Mouse (Mus musculus) T-helper 1 cell (primary cell): ENCODE measurements around the gene Gm49340.
"Not testable (repeated sequence)": the region's sequence is repeated elsewhere in the genome, so short reads cannot be mapped to it uniquely, and the experiment has no call there.

Experiments used
- in situ Hi-C: fragments of 300-600 bp; cut with MboI, MseI; formaldehyde crosslinking; loops from one replicate; pipeline ENCODE4 v1.15.1; 2025; ENCODE audit warnings: high pct_unique_total_duplicates

Gene Gm49340

GRCm38 (mm10) chr11:73329442-73329841, at the start of gene Gm49340, which contains the start of the genes Aspa and Spata22:
Gm49340 (plus strand) TSS chr11:73329741.
Aspa (minus strand) TSS chr11:73329596.
Spata22 (plus strand) TSS chr11:73329741.
- in situ Hi-C loops = no loop called here

DNA sequence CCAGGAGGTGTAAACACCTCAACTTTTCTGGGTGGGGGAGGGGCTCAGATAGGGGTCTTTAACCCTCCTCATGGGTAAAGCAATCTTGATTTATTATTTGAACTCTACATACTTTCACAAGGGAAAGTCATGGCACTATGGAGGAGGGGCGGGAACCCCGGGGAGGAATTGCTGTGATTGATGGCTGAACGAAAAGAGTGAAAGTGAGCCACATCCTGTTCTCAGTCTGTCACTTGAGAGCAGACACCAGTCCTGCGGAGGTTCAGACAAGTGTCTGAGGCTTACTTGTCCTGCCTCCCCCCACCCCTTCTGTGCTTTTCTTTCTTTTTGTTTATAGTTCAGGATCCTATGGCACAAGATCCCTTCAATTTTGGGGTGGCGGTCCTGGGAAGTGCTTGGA, 48.8 kb upstream of the Gm49340 start:
- in situ Hi-C loops = no loop called here

- in situ Hi-C loops = no loop called here
Observed at GRCm38 (mm10) chr11:73281528-73282027, 48.0 kb upstream of the Gm49340 start.

GRCm38 (mm10) chr11:73283369-73283768, 46.2 kb upstream of the Gm49340 start:
- in situ Hi-C loops = no loop called here

DNA sequence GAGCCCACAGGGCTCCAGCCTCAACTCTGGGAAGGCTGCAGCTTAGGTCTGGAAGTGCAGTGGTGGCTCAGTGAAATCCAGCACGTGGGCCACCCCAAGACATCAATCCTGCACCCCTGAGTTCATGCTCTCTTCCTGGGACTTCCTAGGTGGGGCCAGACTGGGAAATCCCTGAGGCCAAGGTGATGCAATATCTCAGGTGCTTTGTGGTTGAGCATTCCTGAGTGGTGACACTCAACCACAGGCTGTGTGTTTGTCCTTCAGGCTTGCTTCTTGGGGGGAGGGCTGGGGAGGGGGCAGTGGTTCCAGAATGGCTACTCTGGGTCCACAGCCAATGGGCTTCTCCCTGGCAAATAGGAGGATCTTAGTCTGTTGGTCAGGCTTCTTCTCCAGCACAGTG, 45.6 kb upstream of the Gm49340 start:
- in situ Hi-C loops = no loop called here

GRCm38 (mm10) chr11:73284351-73284750, 45.2 kb upstream of the Gm49340 start:
- in situ Hi-C loops = no loop called here

DNA sequence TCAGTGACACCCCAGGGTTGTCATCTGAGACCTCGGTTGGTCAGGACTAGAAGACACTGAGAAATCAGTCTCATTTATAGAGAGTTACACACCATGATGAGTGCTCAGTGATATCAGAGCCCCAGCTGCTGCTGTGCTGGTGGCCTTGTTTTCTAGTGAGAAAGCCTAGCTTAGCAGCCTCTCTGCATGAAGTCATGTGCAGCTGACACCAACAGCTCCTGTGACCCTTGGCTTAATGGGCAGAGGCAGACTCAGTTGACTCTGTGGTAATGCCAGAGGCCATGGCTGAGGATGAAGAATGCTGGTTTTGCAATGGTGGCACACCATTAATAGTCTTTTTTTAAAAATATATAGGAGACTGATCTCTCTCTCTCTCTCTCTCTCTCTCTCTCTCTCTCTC, 39.9 kb upstream of the Gm49340 start:
- in situ Hi-C loops = no loop called here

DNA sequence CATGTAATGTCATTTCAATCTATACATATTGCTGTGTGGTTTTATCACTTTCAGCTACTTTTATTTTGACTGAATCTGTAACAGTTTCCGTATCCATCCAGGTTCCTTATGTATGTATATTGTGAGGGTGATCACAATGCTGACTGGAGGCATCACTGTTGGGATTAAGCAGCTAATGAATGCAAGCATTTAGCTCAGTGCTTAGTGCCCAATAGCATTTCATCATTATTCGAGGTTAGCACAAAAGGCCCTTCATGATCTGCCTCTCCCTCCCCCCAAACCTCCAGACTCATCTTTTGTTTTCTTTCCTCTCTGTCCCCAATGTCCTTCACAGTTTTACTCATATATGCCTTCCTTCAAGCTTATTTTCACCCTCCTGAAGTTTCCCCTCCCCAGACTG, 26.4 kb upstream of the Gm49340 start:
- in situ Hi-C loops = no loop called here

DNA sequence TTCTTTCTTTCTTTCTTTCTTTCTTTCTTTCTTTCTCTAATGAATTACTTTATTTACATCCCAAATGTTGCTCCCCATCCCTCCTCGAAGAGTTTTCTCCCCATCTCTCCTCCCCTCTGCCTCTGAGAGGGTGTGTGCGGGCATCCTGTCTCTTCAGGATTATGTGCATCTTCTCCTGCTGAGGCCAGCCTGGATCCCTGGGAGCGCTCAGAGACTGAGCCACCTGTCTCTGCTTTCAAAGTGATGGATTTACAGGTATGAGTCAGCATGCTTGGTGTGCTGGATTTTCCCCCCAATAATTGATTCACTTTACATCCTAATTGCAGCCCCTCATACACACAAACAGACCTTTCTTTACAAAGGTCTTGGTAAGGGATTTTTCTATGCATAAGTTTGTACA, 13.6 kb upstream of the Gm49340 start:
- in situ Hi-C loops = no loop called here

GRCm38 (mm10) chr11:73318581-73318980, 11.0 kb upstream of the Gm49340 start:
- in situ Hi-C loops = not testable (repeated sequence)

DNA sequence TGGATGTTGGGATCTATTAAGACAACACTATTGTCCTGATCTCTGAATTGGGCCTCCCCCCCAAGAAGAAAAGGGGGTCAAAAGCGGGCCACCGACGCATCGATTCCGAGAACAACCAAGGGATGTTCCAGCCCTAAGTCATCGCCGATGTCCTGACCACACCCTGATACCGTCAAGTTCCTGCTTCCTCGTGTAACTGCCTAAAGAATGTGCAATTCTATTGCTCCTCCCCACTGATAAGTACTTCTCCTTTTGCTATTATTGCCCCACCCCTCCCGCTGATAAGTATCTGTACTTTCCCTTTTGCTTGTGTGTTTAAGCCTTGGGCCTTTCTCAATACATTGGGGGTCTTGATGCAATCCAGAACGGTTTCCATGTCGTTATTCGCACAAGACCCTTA, 8.5 kb upstream of the Gm49340 start:
- in situ Hi-C loops = not testable (repeated sequence)

- in situ Hi-C loops = no loop called here
Observed at GRCm38 (mm10) chr11:73323906-73324830, 5.4 kb upstream of the Gm49340 start.

DNA sequence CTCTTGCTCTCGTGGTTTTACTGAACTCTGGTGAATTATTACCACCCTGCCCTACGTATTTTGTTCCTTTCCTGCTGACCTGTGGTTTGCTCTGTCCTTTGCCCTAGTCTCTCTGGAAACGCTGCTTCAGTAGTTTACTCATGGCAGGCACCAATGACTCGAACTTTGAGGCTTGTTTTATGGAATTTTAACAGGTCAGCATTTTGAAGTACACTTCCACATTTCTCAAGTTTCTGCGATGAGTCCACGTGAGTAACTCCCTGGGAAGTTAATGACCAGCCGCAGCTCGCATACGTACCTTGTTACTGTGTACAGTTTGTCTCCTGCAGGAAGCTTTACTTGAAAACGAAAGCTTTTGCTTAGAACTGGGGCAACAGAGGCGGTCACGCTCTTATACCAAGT, 3.1 kb upstream of the Gm49340 start:
- in situ Hi-C loops = no loop called here

DNA sequence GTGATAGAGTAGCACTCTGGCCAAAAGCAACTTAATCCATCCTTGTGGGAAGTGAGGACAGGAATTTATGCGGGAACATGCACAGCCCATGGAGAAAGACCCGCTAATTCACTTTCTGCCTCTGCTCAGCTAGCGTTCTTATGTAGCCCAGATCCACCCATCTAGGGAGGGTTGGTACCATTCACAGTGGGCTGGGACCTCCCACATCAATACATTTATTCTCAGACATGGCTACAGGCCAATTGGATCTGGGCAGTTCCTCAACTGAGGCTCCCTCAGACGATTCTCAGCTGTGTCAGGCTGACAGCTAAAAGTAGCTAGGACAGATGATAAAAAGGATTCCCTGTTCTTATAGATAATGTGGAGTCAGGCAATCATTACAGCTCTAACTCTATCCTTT, 2.2 kb upstream of the Gm49340 start:
- in situ Hi-C loops = no loop called here

GRCm38 (mm10) chr11:73333357-73333756, 3.8 kb downstream of the Gm49340 start:
- in situ Hi-C loops = no loop called here

DNA sequence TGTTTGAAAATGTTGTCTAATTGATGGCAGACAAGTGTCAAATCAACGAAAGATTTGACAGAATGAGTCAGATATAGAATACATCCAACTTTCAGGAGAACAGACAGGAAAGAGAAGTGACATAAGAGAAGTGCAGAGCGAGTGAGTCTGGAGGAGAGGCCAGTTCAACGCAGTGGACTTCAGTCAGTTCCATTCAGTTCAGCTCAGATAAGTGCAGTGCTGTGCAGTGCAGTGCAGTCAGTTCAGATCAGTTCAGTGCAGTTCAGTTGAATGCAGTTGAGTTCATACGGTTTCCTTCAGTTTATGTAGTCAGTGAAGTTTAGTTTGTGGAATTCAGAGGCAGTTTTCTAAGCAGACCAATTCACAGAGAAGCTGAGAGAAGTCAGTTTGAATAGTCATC, 7.4 kb downstream of the Gm49340 start:
- in situ Hi-C loops = no loop called here

DNA sequence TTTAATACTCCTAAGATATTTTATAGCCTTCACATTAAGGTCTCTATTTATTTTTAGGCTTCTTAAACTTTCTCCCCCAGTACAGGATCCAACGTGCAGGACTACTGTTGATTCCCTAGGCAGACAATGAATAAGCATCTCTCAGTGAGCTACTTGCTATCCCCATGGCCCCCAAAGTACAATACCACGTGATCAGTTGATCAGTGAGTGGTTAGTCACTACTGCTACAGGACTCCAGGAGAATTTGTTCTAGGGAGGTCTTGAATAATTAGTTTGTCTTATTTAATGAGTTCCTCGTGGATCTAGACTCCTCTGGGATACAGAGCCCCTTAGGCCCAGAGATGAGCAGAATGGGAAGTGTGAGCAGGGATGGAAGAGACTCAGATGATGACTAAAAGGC, 20.9 kb downstream of the Gm49340 start, which contains the start of gene Olfr20:
Gene Olfr20 (plus strand): TSS at position 301 of the 400 bp plus-strand sequence.
- in situ Hi-C loops = no loop called here

- in situ Hi-C loops = no loop called here
Observed at GRCm38 (mm10) chr11:73370946-73371345, 41.4 kb downstream of the Gm49340 start, which contains the start of gene Olfr376. Olfr376 (plus strand) TSS chr11:73371246.

DNA sequence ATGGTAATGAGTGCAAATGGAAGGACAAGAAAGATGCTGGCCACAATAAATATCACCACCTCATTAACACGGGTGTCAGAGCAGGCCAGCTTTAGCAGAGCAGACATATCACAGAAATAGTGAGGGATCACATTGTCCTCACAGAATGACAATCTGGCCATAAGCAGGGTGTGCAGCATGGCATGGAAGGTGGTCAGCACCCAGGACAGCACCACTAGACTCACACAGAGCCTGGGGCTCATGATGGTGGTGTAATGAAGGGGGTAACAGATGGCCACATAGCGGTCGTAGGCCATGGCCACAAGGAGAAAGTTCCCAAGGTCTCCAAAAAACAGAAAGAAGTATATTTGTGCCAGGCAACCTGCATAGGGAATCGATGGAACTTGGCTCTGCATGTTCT, 65.8 kb downstream of the Gm49340 start:
- in situ Hi-C loops = no loop called here

GRCm38 (mm10) chr11:73399514-73399913, 70.0 kb downstream of the Gm49340 start, which contains the start of gene Olfr1:
Olfr1 (minus strand) TSS chr11:73399614.
- in situ Hi-C loops = no loop called here
